Mouse (Mus musculus) T-helper 17 cell (primary cell): ENCODE results near the gene Anapc11.

Experiments used
- in situ Hi-C, 2 experiments: fragments of 300-600 bp; cut with MboI, MseI; formaldehyde crosslinking; loops; 1 replicate in 1 of 2; 2 replicates in 1 of 2; pipeline ENCODE4 v1.15.1; 2025; ENCODE audit warnings: high pct_unique_total_duplicates in 2 of 2

The Anapc11 gene

DNA sequence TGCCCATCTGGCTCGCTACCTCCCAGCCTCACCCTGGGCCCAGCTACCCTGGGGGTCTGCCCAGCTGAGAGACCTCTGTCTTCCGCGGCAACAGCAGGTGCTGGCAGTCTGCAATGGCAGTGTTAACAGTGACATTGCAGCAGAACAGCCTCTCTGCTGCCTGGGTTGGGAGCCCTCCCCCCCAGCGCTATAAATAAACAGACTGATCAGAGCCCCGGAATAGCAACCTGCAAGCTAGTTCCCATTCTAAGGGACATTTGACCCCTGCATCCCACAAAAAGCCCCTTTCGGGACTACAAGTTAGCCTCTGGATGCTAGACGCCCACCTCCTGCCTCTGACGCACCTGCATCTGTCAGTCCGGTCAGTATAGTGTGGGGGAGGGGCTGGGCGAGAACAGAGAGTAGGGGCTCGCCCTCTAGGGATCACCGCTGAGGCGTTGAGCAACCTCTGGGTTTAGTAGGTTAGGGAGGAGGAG, 49.8 kb downstream of the Anapc11 start, which contains the start of gene Myadml2:
TSS of gene Myadml2 (minus strand) at position 158 of the 476 bp plus-strand sequence.
- in situ Hi-C loops = no loop called here

DNA sequence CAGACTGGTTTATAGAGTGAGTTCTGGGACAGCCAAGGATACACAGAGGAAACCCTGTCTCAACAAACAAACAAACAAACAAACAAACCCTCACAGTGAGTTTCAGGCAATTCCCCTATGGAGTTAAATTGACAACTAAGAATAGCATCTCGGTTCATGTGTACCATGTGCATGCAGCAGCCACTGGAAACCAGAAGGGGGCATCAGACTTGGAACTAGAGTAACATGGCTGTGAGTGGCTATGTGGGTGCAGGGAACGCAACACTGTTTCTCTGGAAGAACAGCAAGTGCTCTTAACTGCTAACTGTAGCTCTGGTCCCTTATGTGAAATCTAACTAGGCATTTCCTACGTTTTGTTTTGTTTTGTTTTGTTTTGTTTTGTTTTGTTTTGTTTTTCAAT, 53.7 kb downstream of the Anapc11 start:
- in situ Hi-C loops = no loop called here

DNA sequence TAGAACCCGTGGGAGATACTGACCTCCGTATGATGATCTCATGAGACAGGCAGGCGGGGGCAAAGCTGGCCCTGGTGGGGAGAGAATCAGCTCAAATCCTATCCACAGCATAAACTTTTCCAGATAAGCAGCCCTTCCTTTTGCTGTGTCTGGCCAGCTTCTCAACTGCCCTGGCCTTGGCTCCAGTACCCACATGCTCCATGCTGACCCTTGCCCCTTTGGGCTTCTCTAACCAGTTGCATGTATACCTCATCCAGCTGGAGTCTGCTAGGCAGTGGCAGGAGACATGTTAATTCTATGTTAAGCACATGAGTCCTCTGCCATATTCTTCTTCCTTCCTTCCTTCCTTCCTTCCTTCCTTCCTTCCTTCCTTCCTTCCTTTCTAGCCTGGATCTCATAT, 56.5 kb downstream of the Anapc11 start:
- in situ Hi-C loops = no loop called here

DNA sequence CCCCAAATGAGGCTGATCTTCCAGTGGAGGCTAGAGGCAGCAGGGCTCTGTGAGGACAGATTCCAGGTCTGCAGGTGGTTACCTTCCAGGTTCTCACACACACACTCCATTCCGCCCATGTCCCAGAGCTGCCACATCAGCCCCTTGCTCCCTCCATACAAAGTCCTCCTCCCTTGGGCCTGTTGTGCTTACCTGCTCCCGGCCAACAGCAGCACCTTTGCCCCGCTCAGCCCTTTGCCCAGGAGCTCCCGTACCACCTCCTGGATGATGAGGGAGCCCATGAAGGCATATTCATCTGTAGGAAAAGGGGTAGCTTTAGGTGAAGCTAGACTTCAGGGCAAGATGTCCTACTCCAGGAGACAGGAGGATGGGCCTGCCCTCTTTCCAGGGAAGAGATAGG, 59.1 kb downstream of the Anapc11 start:
- in situ Hi-C loops = no loop called here
